Mouse (Mus musculus): Measurements from ENCODE around the gene Fbxo3. TPM values are rescaled to one million over a fixed set of nuclear protein-coding genes. Genes with fewer than 3 reads are reported as not detected.
"Not testable (repeated sequence)": the region's sequence is repeated elsewhere in the genome, so short reads cannot be mapped to it uniquely, and the experiment has no call there.

The Fbxo3 gene
- total RNA-seq, 1 experiment = 13.6 TPM

DNA sequence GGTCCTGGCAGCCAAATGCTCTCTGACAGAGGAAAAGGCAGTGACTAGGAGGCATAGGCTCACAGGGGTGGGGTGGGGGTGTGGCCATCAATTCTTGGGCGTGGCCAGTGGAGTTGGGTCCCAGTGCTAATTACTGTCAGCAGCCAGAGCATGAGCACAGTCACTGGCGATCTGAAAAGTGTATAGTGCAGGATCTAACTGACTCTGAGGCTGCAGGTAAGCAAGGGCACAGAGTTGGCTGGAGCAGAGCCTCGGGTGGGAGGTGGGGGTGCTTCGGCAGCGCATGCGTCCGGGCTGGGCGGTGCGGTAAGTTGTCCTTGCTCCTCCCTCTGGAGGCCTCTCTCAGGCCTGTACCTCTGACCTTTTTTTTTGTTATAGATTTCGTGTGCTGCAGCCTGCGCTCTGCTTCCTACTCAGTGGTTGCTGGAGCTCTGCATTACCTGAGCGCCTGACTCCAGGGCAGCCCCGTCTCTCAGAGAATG, 42.2 kb downstream of the Fbxo3 start, which contains the start of gene Cd59b:
Cd59b (plus strand) TSS at position 146 of the 482 bp plus-strand sequence.
- Histone ChIP-seq H3K36me3 (ENCODE audit: control insufficient read depth, insufficient read depth, low read length, poor library complexity, severe bottlenecking) (no peaks in the 10 kb centered on the region), H3K9me3 (ENCODE audit: control insufficient read depth, insufficient read depth, low read depth, low read length) (no peaks in the 10 kb centered on the region), H3K4me1 (ENCODE audit: control insufficient read depth in 2 of 2, insufficient read depth in 2 of 2, low read length in 2 of 2, poor library complexity in 1 of 2) (peaks cover 5% of the 10 kb centered on the region in 2 experiments; a peak in 3 of 4 replicates), H3K9ac (ENCODE audit: insufficient read depth, low read depth, low read length, poor library complexity, severe bottlenecking) (peak within 1 kb of the TSS; percentile 59; the same call in 1 of the 2 replicates), H3K27ac (ENCODE audit: insufficient read depth, low read depth, low read length, poor library complexity, severe bottlenecking) (peak within 1 kb of the TSS; percentile 14; the same call in 1 of the 2 replicates), H3K4me3 (ENCODE audit: insufficient read depth in 1 of 2, low read depth in 1 of 2, low read length in 2 of 2, poor library complexity in 1 of 2, severe bottlenecking in 1 of 2) (peak within 1 kb of the TSS; percentile 34 to 72)
- in situ Hi-C loops (cut with MboI; ENCODE audit: low sequenced_read_pairs in 2 of 2, unreplicated experiment in 2 of 2) = no loop called here
- TF ChIP-seq HCFC1 (IDR thresholded peaks at IDR 0.05; ENCODE audit: borderline replicate concordance, insufficient read depth, low read length) (no peak), ZC3H11A (IDR thresholded peaks at IDR 0.05; ENCODE audit: borderline replicate concordance, low read depth, low read length) (no peak), MAFK (IDR thresholded peaks at IDR 0.05; ENCODE audit: insufficient read depth, low read depth, low read length) (no peak)
- DNase-seq (ENCODE audit: low read depth, low spot score) = peak; percentile 44

DNA sequence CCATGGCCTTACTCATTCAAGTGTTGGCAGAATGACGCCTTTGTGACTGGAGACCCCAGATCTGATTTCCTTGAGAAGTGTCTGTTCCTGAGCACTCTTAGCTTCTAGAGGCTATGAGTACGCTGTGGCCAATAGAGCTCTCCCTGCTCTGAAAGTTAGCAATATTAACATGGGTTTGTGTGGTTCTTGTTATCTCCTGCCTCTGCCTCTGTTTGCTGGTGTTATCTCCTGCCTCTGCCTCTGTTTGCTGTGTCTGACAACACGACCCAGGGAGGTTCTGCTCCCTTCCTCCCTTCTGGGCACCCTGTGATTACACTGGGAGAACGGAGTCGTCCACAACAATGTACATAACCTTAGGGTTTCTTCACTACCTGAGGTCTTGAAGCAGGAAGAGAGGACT, 50.8 kb downstream of the Fbxo3 start:
- H3K4me3 ChIP-seq (ENCODE audit: insufficient read depth in 1 of 2, low read depth in 1 of 2, low read length in 2 of 2, poor library complexity in 1 of 2, severe bottlenecking in 1 of 2); H3K9me3 ChIP-seq (ENCODE audit: control insufficient read depth, insufficient read depth, low read depth, low read length); DNase-seq (ENCODE audit: low read depth, low spot score); H3K27ac ChIP-seq (ENCODE audit: insufficient read depth, low read depth, low read length, poor library complexity, severe bottlenecking); H3K4me1 ChIP-seq (ENCODE audit: control insufficient read depth in 2 of 2, insufficient read depth in 2 of 2, low read length in 2 of 2, poor library complexity in 1 of 2); H3K9ac ChIP-seq (ENCODE audit: insufficient read depth, low read depth, low read length, poor library complexity, severe bottlenecking); H3K36me3 ChIP-seq (ENCODE audit: control insufficient read depth, insufficient read depth, low read length, poor library complexity, severe bottlenecking); in situ Hi-C loops (cut with MboI; ENCODE audit: low sequenced_read_pairs in 2 of 2, unreplicated experiment in 2 of 2): not testable (repeated sequence)

DNA sequence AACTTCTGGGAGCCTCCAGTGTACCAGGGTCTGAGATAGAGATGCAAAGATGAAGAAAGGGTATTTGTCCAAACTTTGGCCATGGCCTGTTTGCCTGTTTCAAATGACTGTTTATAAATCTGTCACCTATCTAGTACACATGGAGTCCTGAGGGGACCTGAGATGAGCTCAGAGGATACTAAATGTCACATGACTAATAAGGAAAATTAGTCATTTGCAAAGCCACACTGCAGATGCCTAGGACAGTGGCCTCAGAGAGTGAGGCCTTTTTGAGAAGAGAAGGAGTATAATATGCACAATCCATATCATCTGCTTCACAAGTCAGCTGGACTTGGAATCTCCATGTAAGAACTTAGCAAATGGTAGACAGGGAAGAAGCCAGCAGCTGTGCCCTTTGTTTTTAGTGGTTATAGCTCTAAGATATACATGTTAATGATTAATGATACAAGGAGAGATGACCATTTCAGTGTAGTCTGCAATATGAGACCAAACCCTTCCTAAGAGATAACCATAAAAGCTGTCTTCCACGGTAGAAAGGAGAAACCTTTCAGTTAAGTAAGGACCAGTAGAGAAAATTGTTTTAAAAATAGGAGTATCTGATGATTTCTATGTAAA, 54.0 kb downstream of the Fbxo3 start:
- H3K36me3 ChIP-seq (ENCODE audit: control insufficient read depth, insufficient read depth, low read length, poor library complexity, severe bottlenecking); H3K4me1 ChIP-seq (ENCODE audit: control insufficient read depth in 2 of 2, insufficient read depth in 2 of 2, low read length in 2 of 2, poor library complexity in 1 of 2); H3K9me3 ChIP-seq (ENCODE audit: control insufficient read depth, insufficient read depth, low read depth, low read length); H3K9ac ChIP-seq (ENCODE audit: insufficient read depth, low read depth, low read length, poor library complexity, severe bottlenecking); H3K27ac ChIP-seq (ENCODE audit: insufficient read depth, low read depth, low read length, poor library complexity, severe bottlenecking); in situ Hi-C loops (cut with MboI; ENCODE audit: low sequenced_read_pairs in 2 of 2, unreplicated experiment in 2 of 2); H3K4me3 ChIP-seq (ENCODE audit: insufficient read depth in 1 of 2, low read depth in 1 of 2, low read length in 2 of 2, poor library complexity in 1 of 2, severe bottlenecking in 1 of 2); DNase-seq (ENCODE audit: low read depth, low spot score): not testable (repeated sequence)

DNA sequence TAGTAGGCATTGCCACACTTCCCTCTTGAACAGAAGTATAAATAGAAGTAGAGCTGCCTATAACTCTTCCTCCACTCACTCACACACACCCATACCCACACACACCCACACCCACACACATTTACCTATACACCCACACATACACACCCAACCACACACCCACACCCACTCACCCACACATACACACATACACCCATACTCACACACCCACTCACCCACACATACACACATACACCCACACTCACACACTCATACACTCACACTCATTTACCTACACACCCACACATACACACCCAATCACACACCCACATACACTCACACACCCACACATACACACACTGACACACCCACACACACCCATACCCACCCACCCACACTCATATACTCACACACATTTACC, 55.0 kb downstream of the Fbxo3 start:
- Histone ChIP-seq H3K27ac (ENCODE audit: insufficient read depth, low read depth, low read length, poor library complexity, severe bottlenecking) (no peak overlapping the region), H3K4me3 (ENCODE audit: insufficient read depth in 1 of 2, low read depth in 1 of 2, low read length in 2 of 2, poor library complexity in 1 of 2, severe bottlenecking in 1 of 2) (no peak overlapping the region), H3K36me3 (ENCODE audit: control insufficient read depth, insufficient read depth, low read length, poor library complexity, severe bottlenecking) (no peaks in the 10 kb centered on the region), H3K9me3 (ENCODE audit: control insufficient read depth, insufficient read depth, low read depth, low read length) (no peaks in the 10 kb centered on the region), H3K4me1 (ENCODE audit: control insufficient read depth in 2 of 2, insufficient read depth in 2 of 2, low read length in 2 of 2, poor library complexity in 1 of 2) (no peaks in the 10 kb centered on the region), H3K9ac (ENCODE audit: insufficient read depth, low read depth, low read length, poor library complexity, severe bottlenecking) (no peak overlapping the region)
- no peak for TF ChIP-seq CHD2 (IDR thresholded peaks at IDR 0.05; ENCODE audit: low read depth, low read length)
- no peak for TF ChIP-seq ZC3H11A (IDR thresholded peaks at IDR 0.05; ENCODE audit: borderline replicate concordance, low read depth, low read length)
- no peak for TF ChIP-seq ZNF384 (IDR thresholded peaks at IDR 0.05; ENCODE audit: low read depth, low read length)
- no peak for TF ChIP-seq MAFK (IDR thresholded peaks at IDR 0.05; ENCODE audit: insufficient read depth, low read depth, low read length)
- TF ChIP-seq HCFC1 (IDR thresholded peaks at IDR 0.05; ENCODE audit: borderline replicate concordance, insufficient read depth, low read length) = no peak
- in situ Hi-C loops (cut with MboI; ENCODE audit: low sequenced_read_pairs in 2 of 2, unreplicated experiment in 2 of 2) = no loop called here
- no peak for DNase-seq (ENCODE audit: low read depth, low spot score)

DNA sequence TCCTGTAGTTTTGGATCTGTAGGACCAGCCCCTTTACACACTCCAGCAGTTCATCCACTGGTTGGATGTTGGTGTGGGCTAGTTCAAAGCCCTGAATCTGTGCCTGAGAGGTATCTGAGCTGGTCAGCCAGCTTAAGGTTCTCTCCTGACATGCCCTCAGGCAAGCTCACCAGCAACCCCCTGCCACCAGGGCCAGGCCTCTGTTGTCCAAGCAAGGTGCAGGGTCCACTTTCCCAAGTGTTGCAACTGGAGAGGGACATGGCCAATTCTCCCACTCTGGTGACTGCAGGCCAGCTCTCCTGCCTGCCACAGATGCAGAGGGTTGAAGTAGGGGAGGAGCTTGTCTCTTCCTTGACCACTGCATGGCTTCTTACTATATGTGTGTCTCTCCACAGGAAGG, 56.5 kb downstream of the Fbxo3 start:
- in situ Hi-C loops (cut with MboI; ENCODE audit: low sequenced_read_pairs in 2 of 2, unreplicated experiment in 2 of 2); H3K4me1 ChIP-seq (ENCODE audit: control insufficient read depth in 2 of 2, insufficient read depth in 2 of 2, low read length in 2 of 2, poor library complexity in 1 of 2); H3K27ac ChIP-seq (ENCODE audit: insufficient read depth, low read depth, low read length, poor library complexity, severe bottlenecking); H3K36me3 ChIP-seq (ENCODE audit: control insufficient read depth, insufficient read depth, low read length, poor library complexity, severe bottlenecking); DNase-seq (ENCODE audit: low read depth, low spot score); H3K9me3 ChIP-seq (ENCODE audit: control insufficient read depth, insufficient read depth, low read depth, low read length); H3K4me3 ChIP-seq (ENCODE audit: insufficient read depth in 1 of 2, low read depth in 1 of 2, low read length in 2 of 2, poor library complexity in 1 of 2, severe bottlenecking in 1 of 2); H3K9ac ChIP-seq (ENCODE audit: insufficient read depth, low read depth, low read length, poor library complexity, severe bottlenecking): not testable (repeated sequence)

DNA sequence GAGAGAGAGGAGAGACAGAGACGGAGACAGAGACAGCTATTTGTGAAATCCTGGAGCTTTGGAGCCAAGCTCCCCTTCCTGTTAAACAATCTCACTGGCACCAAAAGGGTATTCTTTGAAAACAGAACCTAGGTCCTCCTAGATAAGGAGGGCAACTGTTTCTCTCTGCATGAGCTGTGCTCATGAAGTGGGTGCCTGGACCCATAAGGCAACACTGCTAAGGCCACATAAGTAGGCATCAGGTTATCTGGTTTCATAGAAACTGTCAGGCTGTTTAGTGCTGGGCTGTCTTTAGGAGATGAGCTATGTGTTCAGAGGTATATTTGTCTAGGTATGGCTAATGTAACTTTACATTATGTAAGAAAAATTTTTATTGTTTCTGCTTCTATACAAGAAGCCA, 60.0 kb downstream of the Fbxo3 start:
- H3K27ac ChIP-seq (ENCODE audit: insufficient read depth, low read depth, low read length, poor library complexity, severe bottlenecking); H3K9ac ChIP-seq (ENCODE audit: insufficient read depth, low read depth, low read length, poor library complexity, severe bottlenecking); in situ Hi-C loops (cut with MboI; ENCODE audit: low sequenced_read_pairs in 2 of 2, unreplicated experiment in 2 of 2); H3K9me3 ChIP-seq (ENCODE audit: control insufficient read depth, insufficient read depth, low read depth, low read length); H3K36me3 ChIP-seq (ENCODE audit: control insufficient read depth, insufficient read depth, low read length, poor library complexity, severe bottlenecking); DNase-seq (ENCODE audit: low read depth, low spot score); H3K4me3 ChIP-seq (ENCODE audit: insufficient read depth in 1 of 2, low read depth in 1 of 2, low read length in 2 of 2, poor library complexity in 1 of 2, severe bottlenecking in 1 of 2); H3K4me1 ChIP-seq (ENCODE audit: control insufficient read depth in 2 of 2, insufficient read depth in 2 of 2, low read length in 2 of 2, poor library complexity in 1 of 2): not testable (repeated sequence)

Measured in ES-E14 (cell line).